Mouse (Mus musculus): ENCODE measurements at regions not wholly inside any gene's neighbourhood (a gene's known extent, or its start where the extent isn't known, plus 50 kb on each side); places are given as distances from the start of the nearest gene placed in this dataset.

DNA sequence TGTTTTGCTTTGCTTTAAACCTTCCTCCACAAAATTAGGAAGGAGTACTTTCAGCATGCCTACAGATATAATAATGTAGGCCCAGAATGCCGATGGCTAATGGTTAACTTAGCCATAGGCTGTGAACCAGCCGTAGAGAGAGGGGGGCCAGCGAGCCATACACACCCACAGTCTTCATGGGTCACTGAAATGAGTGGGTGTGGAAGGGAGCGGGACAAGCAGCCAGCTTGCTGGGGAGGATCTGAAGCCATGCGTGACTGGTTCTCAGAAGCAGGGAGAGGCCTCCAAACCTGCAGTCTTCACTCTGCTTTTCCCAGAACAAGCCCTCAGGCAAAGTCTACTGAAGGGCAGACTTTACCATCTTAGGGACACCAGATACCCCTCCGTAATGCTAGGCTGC lies 50.8 kb upstream of the Ptpn13 start:
- no peak for DNase-seq

GRCm38 (mm10) chr5:103373089-103373488 lies 51.9 kb upstream of the Ptpn13 start:
- no peak for DNase-seq

DNA sequence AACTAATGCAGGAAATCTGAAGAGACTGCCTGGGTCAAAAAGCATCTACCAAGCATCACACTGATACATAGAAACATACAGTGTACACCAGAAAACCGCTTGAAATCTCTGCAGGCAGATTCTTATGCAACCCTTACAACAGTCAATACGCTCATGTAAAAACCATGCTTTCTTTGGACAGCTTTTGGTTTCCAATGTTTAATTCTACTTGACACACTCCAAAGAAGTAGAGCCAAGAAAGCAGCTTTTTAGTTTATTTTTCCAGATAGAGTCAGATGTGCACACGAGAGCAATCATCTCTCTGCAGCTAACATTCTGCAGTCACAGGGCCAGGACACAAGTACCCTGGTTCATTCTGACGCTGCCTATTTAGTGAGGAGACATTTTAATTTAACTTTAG lies 54.5 kb upstream of the Ptpn13 start:
- DNase-seq, result no peak

DNA sequence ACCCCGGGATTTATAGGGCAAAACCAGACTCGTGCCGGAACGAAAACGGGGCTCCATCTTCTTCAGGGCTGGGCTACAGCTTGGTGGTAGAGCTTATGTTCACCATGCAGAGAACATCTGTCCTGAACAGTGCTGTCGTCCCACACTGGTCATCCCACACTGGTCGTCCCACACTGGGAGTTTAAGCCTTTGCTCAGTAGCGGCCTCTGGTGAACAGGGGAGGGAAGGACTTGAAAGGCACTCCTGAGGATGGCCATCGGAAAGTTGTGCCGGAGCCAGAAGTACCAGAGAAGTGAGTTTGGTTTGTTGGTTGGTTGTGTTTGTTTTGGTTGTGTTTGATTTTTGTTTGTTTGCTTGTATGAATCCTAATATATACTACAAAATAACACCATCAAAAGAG lies 56.0 kb upstream of the Ptpn13 start:
- DNase-seq, result no peak

DNA sequence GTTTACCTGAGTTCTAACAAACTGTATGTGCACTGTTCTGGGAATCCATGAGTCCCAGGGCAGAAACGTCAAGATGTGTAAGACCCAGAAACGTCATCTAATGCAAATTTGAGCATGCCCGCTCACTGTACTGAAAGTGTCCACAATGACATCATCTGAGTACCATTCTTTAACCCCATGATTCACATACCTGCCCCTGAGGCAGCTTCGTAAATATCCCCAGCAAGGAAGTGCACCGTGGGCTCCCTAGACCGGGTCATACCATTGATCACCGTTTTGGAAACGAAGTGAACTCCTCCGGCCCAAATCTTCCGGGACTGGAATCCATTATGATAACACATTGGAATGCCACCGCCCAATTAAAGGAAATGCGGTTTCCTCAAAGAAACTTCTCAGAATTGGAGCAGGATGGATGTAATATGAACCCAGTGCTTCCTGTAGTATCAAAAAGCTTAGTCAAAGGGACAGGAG lies 57.8 kb upstream of the Ptpn13 start:
- no peak for DNase-seq

DNA sequence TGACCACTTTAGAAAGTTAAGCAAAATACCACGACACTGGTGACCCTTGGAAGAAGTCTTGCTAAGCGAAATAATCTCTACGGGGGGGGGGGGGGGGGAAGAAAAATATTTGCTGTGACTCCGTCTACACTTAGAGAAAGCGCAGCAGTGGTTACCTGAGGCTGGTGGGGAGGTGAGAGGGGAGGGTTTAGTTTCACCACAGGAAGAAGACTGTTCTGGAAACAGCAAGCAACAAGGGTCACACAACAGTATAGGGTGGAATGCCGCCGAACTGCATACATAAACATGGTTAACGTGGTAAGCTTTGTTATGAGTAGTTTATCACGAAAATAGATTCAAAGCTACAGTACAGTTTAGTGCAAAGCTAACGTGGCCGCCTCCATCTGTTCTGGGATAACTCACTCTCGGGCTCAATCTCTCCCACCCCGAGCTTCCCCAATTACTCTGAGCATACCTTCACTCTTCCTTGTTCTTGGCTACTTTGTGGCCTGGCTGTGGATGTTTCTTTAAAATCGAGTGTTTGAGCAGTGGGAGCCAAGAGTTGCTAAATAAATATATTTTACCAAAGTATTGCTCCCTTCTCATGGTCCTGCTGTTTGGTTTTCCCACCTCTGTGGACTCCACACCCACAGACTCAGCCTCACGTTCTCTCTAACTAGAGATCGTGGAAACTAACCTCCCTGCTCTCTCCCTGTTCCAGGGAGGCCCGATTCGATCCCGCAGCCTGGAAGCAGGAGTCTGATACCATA lies 59.1 kb upstream of the Ptpn13 start:
- no peak for DNase-seq

GRCm38 (mm10) chr5:103364791-103365699 lies 59.9 kb upstream of the Ptpn13 start:
- DNase-seq, result peak; percentile 48 to 79

DNA sequence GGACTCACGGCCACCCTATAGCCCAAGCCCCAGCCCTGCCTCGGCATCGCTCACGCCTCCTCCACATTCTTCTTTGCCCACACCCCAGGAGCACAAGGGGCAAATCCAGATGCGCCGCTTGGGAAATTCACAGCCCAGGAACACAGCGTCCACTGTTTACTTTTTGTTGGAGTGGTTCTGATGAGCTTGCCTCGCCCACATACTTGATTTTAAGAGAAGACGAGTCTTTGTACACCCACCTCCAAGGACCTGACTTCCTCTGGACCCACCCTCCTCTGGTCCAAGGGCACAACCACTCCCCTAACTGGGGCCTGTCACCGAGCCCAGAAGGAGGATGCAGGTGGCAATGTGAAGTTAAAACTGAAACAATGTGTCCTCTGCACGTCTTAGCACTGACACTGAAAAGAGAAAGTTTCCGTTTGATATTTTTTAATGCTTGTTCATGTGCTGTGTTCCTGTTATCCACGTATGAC lies 64.2 kb upstream of the Ptpn13 start:
- DNase-seq, result peak; percentile 35 to 70

DNA sequence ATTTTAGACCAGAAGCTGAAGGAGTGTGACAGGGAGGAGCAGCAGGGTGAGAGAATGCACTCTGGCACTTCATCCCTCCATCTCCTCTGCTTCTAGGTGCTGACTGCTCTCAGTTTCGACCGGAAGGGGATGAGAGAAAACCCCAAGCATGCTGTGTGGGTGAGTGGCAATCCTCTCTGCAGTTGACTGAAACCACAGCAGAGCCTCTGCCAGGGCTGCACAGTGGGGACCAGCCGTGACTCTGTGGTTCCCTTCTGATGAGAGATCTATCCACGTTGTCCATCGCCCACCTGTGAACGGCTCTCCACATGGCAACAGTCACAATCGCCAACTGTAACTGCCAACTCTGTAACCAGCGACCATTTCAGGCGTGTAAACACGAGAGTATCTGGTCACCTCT lies 64.6 kb upstream of the Ptpn13 start:
- no peak for DNase-seq

- DNase-seq, result no peak
Measured at GRCm38 (mm10) chr5:103357558-103357957, 67.4 kb upstream of the Ptpn13 start.

- peak in 1 of 2 experiments; percentile 40 for DNase-seq
Measured at GRCm38 (mm10) chr5:103356500-103356899, 68.5 kb upstream of the Ptpn13 start.

DNA sequence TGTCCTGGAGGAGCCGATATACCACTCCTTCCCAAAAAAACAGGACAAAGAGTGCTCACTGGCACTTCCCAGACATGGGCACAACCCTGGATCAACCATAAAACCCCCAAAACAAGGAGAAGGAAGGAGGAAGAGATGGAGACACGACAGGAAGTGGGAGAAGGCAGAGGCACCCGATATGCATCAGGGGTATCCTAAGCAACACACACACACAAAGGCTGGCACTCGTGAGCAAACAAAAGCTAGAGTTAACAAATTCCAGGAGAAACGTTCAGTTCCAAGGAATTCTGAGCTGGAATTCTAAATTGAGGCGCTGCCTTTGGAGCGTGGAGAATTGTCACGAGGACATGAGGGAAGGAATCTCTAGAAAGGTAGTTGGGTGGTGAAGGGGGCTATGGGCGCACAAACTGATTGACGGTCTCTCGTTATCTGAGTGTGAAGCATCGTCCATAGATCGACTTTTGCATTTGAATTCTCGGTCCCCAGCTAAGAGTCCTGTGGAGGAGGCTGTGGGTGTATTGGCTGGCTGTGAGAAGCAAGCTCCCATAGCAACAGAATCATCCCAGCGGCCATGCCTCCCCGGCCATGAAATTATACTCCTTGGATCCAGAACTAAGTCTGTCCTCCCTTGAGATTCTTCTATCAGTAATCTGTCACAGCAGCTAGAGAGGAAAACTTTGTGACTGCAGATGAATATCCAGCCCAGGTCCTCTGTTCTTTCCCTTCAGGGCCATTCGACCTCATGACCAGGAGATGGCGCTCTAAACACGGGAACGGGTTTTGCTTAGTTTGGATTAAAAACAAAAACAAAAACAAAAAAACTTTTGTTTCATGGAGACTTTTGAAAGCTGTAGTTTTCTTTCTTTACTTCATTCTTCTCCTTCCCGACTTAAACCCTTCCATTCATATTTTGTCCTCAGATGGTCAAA lies 69.4 kb upstream of the Ptpn13 start:
- peak; percentile 31 to 59 for DNase-seq

GRCm38 (mm10) chr5:103343869-103344268 lies 81.1 kb upstream of the Ptpn13 start:
- DNase-seq, result no peak

GRCm38 (mm10) chr5:103341456-103341855 lies 83.5 kb upstream of the Ptpn13 start:
- peak in 1 of 2 experiments; percentile 31 for DNase-seq

DNA sequence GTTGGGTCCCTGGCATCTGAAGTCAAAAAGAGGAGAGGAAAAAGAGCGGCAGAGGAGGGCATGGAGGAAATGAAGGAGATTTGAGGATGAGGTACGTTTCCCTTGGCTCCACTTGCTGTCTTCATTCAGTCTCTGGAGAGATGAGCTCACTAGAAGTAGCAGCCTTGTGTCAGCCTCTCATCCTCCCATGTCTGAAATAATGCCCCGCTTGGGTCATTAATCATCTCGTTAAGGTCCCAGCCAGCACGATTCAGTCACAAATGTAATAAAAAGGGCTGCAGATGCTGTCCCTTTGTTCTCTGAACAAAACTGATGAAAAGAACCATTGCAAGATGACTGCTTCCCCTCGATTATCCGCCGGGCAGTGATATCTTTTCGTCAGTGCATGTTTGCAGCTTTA lies 84.4 kb upstream of the Ptpn13 start:
- no peak for DNase-seq

GRCm38 (mm10) chr5:103336689-103337490 lies 88.1 kb upstream of the Ptpn13 start:
- no peak for DNase-seq

DNA sequence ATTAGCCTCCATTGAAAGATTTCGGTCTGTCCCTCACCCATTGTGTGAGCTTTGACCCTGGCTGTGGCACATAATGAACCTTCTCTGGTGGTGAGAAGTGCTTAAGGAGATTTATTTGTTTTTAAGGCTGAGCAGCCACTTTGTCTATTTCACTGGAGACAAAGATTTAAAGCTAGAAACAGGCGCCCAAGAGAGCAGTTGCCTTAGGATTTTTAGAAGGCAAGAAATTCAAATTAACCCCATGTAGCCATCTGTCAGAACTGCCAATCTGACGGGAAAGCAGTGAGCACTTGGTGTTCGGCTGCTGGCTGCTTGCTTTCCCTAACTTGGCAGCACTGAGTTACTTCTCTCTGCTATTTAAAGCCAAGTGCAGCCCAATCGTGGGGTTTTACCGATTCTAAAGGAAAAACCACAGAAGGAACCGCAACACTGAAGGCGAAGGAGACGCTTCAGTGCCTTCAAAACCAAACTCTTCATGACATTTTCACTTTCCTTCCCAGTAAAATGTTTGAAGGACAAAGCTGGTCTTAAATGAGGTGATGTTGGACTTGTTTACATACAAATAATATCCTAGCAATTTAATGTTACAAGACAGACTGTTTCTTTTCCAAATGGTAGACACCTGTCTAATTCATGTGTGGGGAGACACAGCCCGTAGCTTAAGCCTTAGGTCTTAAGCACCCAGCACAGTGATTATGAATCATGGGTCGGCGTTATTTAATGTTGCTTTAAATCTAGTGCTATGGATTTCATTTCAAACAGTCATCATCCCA lies 88.9 kb upstream of the Ptpn13 start:
- no peak for DNase-seq

DNA sequence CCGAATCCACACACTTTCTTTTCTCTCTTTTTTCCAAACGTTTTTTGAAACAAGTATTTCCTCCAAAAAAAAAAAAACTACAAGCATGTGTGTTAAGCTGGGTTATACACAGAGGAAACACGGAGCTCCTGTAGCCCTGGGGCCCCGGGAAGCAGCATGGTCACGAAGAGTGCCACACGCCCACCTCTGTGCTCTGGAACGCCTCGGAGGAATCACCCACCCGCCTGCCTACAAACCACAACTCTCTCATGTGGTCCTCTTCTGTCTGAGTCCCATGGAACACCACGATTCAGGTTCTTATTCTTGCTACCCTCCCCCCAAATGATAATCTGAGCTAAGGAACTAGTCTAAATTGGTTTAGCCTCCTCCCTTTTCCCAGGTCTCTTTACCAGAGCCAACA lies 98.6 kb upstream of the Ptpn13 start:
- DNase-seq, result no peak

GRCm38 (mm10) chr5:103320341-103320740 lies 104.7 kb upstream of the Ptpn13 start:
- DNase-seq, result no peak

DNA sequence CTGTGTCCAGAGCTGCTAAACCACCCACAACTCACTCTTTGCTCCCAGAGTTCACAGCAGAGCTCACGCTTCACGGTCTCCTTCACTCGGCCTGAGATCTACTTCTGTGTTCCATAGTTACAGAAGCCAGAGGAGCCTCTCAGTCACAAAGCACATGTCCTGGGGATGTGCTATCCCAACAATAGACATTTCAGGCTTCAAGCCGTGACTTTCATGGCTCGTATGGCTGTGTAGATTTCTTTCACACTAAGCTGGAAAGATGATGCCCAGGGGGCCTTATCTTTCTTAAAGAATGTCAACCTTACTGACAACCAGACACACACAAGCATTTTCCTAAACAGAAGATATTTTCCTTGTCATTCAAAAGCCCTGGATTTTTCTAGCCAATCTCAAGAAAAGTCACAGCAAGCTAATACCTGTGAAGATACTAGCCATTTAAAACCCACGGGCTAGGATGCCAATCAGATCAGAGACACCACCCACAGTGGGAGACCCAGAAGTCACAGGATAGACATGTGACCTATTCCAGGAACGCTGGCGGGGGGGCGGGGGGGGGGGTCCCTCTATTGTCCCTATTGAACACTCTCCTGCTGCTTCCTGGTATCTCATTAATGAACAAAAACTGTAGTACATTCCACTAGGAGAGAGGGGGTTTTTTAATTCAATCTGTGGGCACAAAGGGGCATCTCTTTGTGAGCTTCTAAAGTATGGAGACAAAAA lies 98.8 kb upstream of the Mapk10 start:
- DNase-seq, result no peak
